Mouse (Mus musculus) embryonic facial prominence, embryonic 10.5 days (tissue): Measurements from ENCODE around the gene 2310022A10Rik. TPM values are rescaled to one million over a fixed set of nuclear protein-coding genes. Genes with fewer than 3 reads are reported as not detected.

Experiments
- DNase-seq: peaks from one replicate; pipeline ENCODE4 v3.0.0-alpha.2; 2017; ENCODE audit warnings: low spot score
- H3K27ac ChIP-seq: fragments of 300-500 bp; sonication (generic); replicated peaks from 2 replicates; pipeline ENCODE4 v1.5.1; 2016; ENCODE audit warnings: mild to moderate bottlenecking
- H3K27me3 ChIP-seq: fragments of 300-500 bp; sonication (generic); replicated peaks from 2 replicates; pipeline ENCODE4 v1.6.1; 2016; ENCODE audit warnings: low read depth, mild to moderate bottlenecking; ENCODE audit not compliant: poor library complexity, severe bottlenecking
- H3K36me3 ChIP-seq: fragments of 300-500 bp; sonication (generic); replicated peaks from 2 replicates; pipeline ENCODE4 v1.6.1; 2016; ENCODE audit warnings: mild to moderate bottlenecking, moderate library complexity
- H3K4me1 ChIP-seq: fragments of 300-500 bp; sonication (generic); 2 replicates; pipeline ENCODE4 v1.6.1; 2016
- H3K4me3 ChIP-seq: fragments of 300-500 bp; sonication (generic); 2 replicates; pipeline ENCODE4 v1.5.1; 2016; ENCODE audit warnings: mild to moderate bottlenecking, moderate library complexity
- H3K9me3 ChIP-seq: fragments of 300-500 bp; sonication (generic); 2 replicates; pipeline ENCODE4 v1.6.1; 2016; ENCODE audit warnings: mild to moderate bottlenecking
- WGBS: fragments of 180-500 bp; shearing (Covaris S2); methylation state at CpG from one replicate; pipeline ENCODE4 v1.1.7; 2016; 5-methylcytosine and 5-hydroxymethylcytosine counted together
- polyA plus RNA-seq: library from polyadenylated mRNA; unstranded; fragments of >200 nt; fragmentation: Nextera tagmentation; extraction: Ambion mirVana; gene quantifications from 2 replicates; pipeline ENCODE4 v1.2.1, GENCODE M21; 2016

Gene 2310022A10Rik
- polyA plus RNA-seq, 1 experiment from 2014 or later = 40.8 TPM

- 29% methylated on average over 10 of the region's 10 CpGs for WGBS
- peak; percentile 84 for DNase-seq
- no peaks in the 10 kb centered on the region for H3K27me3 ChIP-seq
Observed at GRCm38 (mm10) chr7:27526039-27526827, 26.8 kb upstream of the 2310022A10Rik start.

GRCm38 (mm10) chr7:27529070-27529469 lies 24.0 kb upstream of the 2310022A10Rik start:
- no peak for DNase-seq
- Histone ChIP-seq H3K27ac (no peak overlapping the region), H3K4me1 (peaks cover 6% of the 10 kb centered on the region; the same call in 1 of the 2 replicates), H3K27me3 (no peaks in the 10 kb centered on the region), H3K4me3 (no peak overlapping the region), H3K9me3 (no peaks in the 10 kb centered on the region), H3K36me3 (peaks cover 46% of the 10 kb centered on the region)
- 80% methylated on average over 21 of the region's 21 CpGs for WGBS

More at GRCm38 (mm10) chr7:27526039-27526827, 26.8 kb upstream of the 2310022A10Rik start:
- peaks cover 11% of the 10 kb centered on the region for H3K4me1 ChIP-seq
- no peaks in the 10 kb centered on the region for H3K9me3 ChIP-seq
- H3K36me3 ChIP-seq = peaks cover 23% of the 10 kb centered on the region
- H3K4me3 ChIP-seq = no peak overlapping the region
- no peak overlapping the region for H3K27ac ChIP-seq

GRCm38 (mm10) chr7:27530937-27531336 lies 22.1 kb upstream of the 2310022A10Rik start:
- 74% methylated on average over 3 of the region's 3 CpGs for WGBS
- Histone ChIP-seq H3K27ac (no peak overlapping the region), H3K36me3 (peaks cover 63% of the 10 kb centered on the region), H3K4me3 (no peak overlapping the region), H3K4me1 (peaks cover 6% of the 10 kb centered on the region; the same call in 1 of the 2 replicates), H3K27me3 (no peaks in the 10 kb centered on the region), H3K9me3 (no peaks in the 10 kb centered on the region)
- no peak for DNase-seq

GRCm38 (mm10) chr7:27531707-27532106 lies 21.3 kb upstream of the 2310022A10Rik start:
- Histone ChIP-seq H3K27me3 (no peaks in the 10 kb centered on the region), H3K9me3 (no peaks in the 10 kb centered on the region), H3K36me3 (peaks cover 71% of the 10 kb centered on the region), H3K4me3 (no peak overlapping the region), H3K27ac (no peak overlapping the region), H3K4me1 (no peaks in the 10 kb centered on the region)
- DNase-seq = no peak
- whole genome bisulfite sequencing = 93% methylated on average over 10 of the region's 10 CpGs

GRCm38 (mm10) chr7:27532480-27533050 lies 20.5 kb upstream of the 2310022A10Rik start:
- DNase-seq = no peak
- no peak overlapping the region for H3K4me3 ChIP-seq
- H3K27me3 ChIP-seq = no peaks in the 10 kb centered on the region
- no peaks in the 10 kb centered on the region for H3K4me1 ChIP-seq
- no peak overlapping the region for H3K27ac ChIP-seq
- H3K9me3 ChIP-seq = no peaks in the 10 kb centered on the region
- H3K36me3 ChIP-seq = peaks cover 78% of the 10 kb centered on the region
- 91% methylated on average over 9 of the region's 9 CpGs for WGBS

- H3K27me3 ChIP-seq = no peaks in the 10 kb centered on the region
- H3K27ac ChIP-seq = no peak overlapping the region
- DNase-seq = no peak
- H3K4me1 ChIP-seq = no peaks in the 10 kb centered on the region
- no peaks in the 10 kb centered on the region for H3K9me3 ChIP-seq
- WGBS = 84% methylated on average over 2 of the region's 2 CpGs
- peaks cover 80% of the 10 kb centered on the region for H3K36me3 ChIP-seq
- H3K4me3 ChIP-seq = no peak overlapping the region
Observed at GRCm38 (mm10) chr7:27535386-27535785, 17.6 kb upstream of the 2310022A10Rik start.

- H3K27ac ChIP-seq = no peak overlapping the region
- no peaks in the 10 kb centered on the region for H3K9me3 ChIP-seq
- WGBS = 88% methylated on average over 6 of the region's 6 CpGs
- 0 out of 2 replicates have a peak, but pooled peaks cover 1% of the 10 kb centered on the region for H3K27me3 ChIP-seq
- peaks cover 74% of the 10 kb centered on the region for H3K36me3 ChIP-seq
- DNase-seq = no peak
- H3K4me1 ChIP-seq = peaks cover 1% of the 10 kb centered on the region
- no peak overlapping the region for H3K4me3 ChIP-seq
Observed at GRCm38 (mm10) chr7:27536618-27537017, 16.4 kb upstream of the 2310022A10Rik start.

- 88% methylated on average over 8 of the region's 8 CpGs for WGBS
- Histone ChIP-seq H3K9me3 (no peaks in the 10 kb centered on the region), H3K27ac (no peak overlapping the region), H3K4me3 (no peak overlapping the region), H3K27me3 (0 out of 2 replicates have a peak, but pooled peaks cover 4% of the 10 kb centered on the region), H3K36me3 (peaks cover 60% of the 10 kb centered on the region), H3K4me1 (peaks cover 15% of the 10 kb centered on the region)
- no peak for DNase-seq
Observed at GRCm38 (mm10) chr7:27537998-27538397, 15.0 kb upstream of the 2310022A10Rik start.

GRCm38 (mm10) chr7:27538797-27539196 lies 14.2 kb upstream of the 2310022A10Rik start:
- H3K36me3 ChIP-seq = peaks cover 53% of the 10 kb centered on the region
- no peak overlapping the region for H3K4me3 ChIP-seq
- H3K27me3 ChIP-seq = 0 out of 2 replicates have a peak, but pooled peaks cover 4% of the 10 kb centered on the region
- H3K4me1 ChIP-seq = peaks cover 17% of the 10 kb centered on the region
- no peaks in the 10 kb centered on the region for H3K9me3 ChIP-seq
- 89% methylated on average over 2 of the region's 2 CpGs for WGBS
- no peak overlapping the region for H3K27ac ChIP-seq
- DNase-seq = no peak

- WGBS = 80% methylated on average over 2 of the region's 2 CpGs
- Histone ChIP-seq H3K36me3 (peaks cover 40% of the 10 kb centered on the region), H3K27me3 (0 out of 2 replicates have a peak, but pooled peaks cover 4% of the 10 kb centered on the region), H3K9me3 (no peaks in the 10 kb centered on the region), H3K27ac (no peak overlapping the region), H3K4me3 (no peak overlapping the region), H3K4me1 (peaks cover 17% of the 10 kb centered on the region)
- no peak for DNase-seq
Observed at GRCm38 (mm10) chr7:27540521-27540920, 12.5 kb upstream of the 2310022A10Rik start.

GRCm38 (mm10) chr7:27540935-27541334 lies 12.1 kb upstream of the 2310022A10Rik start:
- H3K4me3 ChIP-seq = no peak overlapping the region
- DNase-seq = no peak
- H3K27me3 ChIP-seq = 0 out of 2 replicates have a peak, but pooled peaks cover 4% of the 10 kb centered on the region
- 87% methylated on average over 6 of the region's 6 CpGs for WGBS
- peaks cover 36% of the 10 kb centered on the region for H3K36me3 ChIP-seq
- peaks cover 17% of the 10 kb centered on the region for H3K4me1 ChIP-seq
- H3K27ac ChIP-seq = no peak overlapping the region
- no peaks in the 10 kb centered on the region for H3K9me3 ChIP-seq

GRCm38 (mm10) chr7:27541431-27541830 lies 11.6 kb upstream of the 2310022A10Rik start:
- no peak for DNase-seq
- WGBS = 84% methylated on average over 16 of the region's 16 CpGs
- peaks cover 17% of the 10 kb centered on the region for H3K4me1 ChIP-seq
- H3K27ac ChIP-seq = no peak overlapping the region
- 0 out of 2 replicates have a peak, but pooled peaks cover 4% of the 10 kb centered on the region for H3K27me3 ChIP-seq
- peaks cover 31% of the 10 kb centered on the region for H3K36me3 ChIP-seq
- no peaks in the 10 kb centered on the region for H3K9me3 ChIP-seq
- H3K4me3 ChIP-seq = peak overlapping the region; percentile 32; the same call in 1 of the 2 replicates
